Mouse (Mus musculus): ENCODE data around the gene Pigyl. TPM values are rescaled to one million over a fixed set of nuclear protein-coding genes. Genes with fewer than 3 reads are reported as not detected.
A peak's percentile ranks its signal among the peaks of the same experiment; 100 is the strongest.
"Not testable (repeated sequence)": the region's sequence is repeated elsewhere in the genome, so short reads cannot be mapped to it uniquely, and the experiment has no call there.

Pigyl gene
- total RNA-seq, 2 experiments from 2014 or later = 40.1 to 43.4 TPM

DNA sequence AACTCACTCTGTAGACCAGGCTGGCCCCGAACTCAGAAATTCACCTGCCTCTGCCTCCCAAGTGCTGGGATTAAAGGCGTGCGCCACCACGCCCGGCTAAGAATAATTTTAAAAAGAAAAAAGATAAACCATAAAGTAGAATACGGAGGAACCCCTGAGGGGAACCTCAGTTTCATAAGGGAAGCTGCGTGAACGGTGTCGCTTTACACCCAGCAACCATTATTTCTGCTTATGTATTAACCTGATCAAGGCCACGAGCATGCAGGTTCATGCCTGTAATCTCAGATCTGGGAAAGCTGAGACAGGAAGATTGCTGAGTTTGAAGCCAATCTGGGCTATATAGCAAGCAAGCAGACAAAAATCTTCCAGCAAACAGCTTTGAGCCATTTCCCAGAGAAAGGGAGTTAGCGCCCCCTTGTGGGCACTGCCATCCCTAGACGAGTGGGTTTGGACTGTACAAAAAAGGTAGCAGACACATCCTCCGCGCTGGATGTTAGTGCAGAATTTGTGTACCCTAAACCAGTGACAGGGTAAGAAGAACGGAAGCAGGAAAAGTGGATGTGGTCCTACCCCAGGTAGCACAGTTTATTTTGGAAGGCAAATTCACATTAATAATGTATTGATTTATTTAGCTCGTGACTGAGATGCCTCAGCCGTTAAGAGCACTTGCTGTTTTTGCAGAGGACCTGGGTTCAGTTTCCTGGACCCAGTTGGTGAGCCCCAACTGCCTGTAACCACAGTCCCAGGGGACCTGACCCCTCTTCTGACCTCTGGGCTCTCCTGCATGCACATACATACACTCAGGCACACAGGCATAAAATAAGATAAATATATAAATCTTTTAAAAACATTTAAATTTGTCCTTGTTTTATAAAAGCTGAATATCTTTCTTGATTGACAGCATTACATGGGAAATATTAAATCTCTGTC lies 13.3 kb upstream of the Pigyl start:
- intact Hi-C loops (cut with DNase I) = loop anchor here (1.0 kb wide), 2 partner anchors 25 to 77 kb away; no protein-coding TSS in a partner anchor
- peak; percentile 82 to 91 for DNase-seq (ENCODE audit: extremely low spot score in 1 of 2, low spot score in 2 of 2)
- no peak overlapping the region for H3K4me3 ChIP-seq
- no peak overlapping the region for H3K27ac ChIP-seq
- peak; percentile 97 for TF ChIP-seq CTCF (IDR thresholded peaks at IDR 0.05)

DNA sequence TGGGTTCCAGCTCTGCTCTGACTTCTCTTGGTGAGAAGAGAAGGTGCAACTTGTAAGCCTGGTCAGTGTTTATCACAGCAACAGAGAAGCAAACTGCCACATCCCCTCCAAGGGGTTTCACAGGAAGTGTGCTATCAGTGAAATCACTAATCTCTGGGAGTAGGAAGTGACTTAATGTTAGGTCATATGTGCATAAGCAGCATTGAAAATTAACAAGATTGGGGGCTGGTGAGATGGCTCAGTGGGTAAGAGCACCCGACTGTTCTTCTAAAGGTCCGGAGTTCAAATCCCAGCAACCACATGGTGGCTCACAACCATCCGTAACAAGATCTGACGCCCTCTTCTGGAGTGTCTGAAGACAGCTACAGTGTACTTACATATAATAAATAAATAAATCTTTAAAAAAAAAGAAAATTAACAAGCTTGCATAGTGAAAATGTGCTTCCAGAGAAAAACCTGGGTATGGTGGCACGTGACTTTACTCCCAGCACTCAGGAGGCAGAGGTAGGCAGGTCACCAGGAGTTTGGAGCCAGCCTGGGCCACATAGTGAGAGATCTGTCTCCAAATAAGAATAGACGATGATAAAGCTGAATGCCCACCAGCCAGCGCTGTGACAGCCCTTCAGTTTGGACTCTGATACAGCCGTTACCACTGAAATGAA lies 12.2 kb upstream of the Pigyl start:
- Histone ChIP-seq H3K4me3 (no peak overlapping the region), H3K27ac (no peak overlapping the region)
- DNase-seq (ENCODE audit: extremely low spot score in 1 of 2, low spot score in 2 of 2) = no peak
- TF ChIP-seq CTCF (IDR thresholded peaks at IDR 0.05) = no peak
- intact Hi-C loops (cut with DNase I) = no loop called here

DNA sequence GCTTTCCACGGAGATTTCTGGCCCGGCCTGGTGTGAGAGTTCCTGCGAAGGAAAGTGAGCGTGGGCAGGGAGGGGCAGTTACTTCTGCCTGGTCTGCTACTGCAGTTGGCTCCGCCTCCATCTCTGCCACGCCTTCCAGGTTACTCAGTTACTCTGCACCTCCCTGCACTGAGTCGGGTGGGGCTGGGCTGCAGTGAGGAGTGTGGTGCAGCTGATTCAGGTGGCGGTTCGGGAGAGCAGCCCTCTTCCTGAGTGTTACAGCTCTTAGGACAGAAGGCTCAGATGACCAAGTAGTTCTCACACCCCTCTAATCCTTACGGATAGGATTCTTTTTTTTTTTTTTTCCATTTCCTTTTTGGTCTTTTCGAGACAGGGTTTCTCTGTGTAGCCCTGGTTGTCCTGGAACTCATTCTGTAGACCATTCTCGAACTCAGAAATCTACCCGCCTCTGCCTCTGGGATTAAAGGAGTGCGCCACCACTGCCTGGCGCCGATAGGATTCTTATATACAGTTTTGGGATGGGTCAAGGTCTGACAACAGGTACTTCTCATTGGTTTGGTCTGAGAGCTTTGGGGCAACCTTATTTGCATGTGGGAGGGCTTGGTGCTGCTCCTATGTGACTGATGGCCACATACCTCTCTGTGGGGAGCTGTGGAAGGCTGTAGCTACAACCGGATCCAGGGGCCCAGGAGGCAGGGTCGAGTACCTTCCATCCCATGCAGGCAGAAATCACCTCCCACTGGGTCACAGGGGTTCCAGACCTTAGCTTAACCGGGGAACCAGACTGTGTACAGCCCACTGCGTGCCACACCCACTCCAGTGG lies 7.0 kb upstream of the Pigyl start:
- H3K27ac ChIP-seq = no peak overlapping the region
- intact Hi-C loops (cut with DNase I) = loop anchor here (5.0 to 10.0 kb wide), 2 partner anchors 172 to 545 kb away; no protein-coding TSS in a partner anchor
- DNase-seq (ENCODE audit: extremely low spot score in 1 of 2, low spot score in 2 of 2) = no peak
- TF ChIP-seq CTCF (IDR thresholded peaks at IDR 0.05) = no peak
- no peak overlapping the region for H3K4me3 ChIP-seq

DNA sequence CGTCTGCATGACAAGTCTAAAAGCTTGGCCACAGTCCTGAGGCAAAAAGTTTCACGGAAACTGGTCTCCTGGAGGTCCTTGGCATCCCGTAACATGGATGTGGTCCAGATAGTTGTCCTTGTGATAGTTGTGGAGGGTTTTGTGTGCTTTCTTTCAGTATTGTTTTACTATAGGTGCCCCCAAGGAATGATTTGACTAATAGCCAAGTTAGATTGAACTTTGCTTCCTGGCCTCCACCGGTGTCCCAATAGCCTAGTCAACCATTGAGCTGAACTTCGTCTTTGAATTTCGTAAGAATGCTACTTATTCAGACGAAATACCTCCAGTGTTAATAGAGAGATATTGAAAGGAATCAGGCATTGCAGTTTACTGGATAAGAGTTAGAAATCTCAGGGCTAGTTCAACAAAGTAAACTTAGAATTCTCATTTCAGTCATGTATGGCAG lies 6.4 kb upstream of the Pigyl start:
- DNase-seq (ENCODE audit: extremely low spot score in 1 of 2, low spot score in 2 of 2); H3K4me3 ChIP-seq; H3K27ac ChIP-seq: not testable (repeated sequence)
- intact Hi-C loops (cut with DNase I) = loop anchor here (10.0 kb wide), 1 partner anchor 545 kb away; no protein-coding TSS in a partner anchor

DNA sequence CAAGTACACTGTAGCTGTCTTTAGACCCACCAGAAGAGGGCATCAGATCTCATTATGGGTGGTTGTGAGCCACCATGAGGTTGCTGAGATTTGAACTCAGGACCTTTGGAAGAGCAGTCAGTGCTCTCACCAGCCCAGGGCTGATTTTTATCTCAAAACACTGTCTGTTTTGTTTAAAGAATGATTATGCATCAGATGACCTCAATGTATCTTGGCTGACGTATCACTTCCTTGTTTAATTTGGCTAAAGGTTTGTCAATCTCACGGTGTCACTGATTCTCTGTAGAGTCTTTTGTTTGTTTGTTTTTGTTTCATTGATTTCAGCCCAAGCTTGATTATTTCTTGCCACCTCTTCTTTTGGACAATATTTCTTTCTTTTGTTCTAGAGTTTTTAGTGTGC lies 5.7 kb upstream of the Pigyl start:
- DNase-seq (ENCODE audit: extremely low spot score in 1 of 2, low spot score in 2 of 2) = no peak
- Histone ChIP-seq H3K4me3 (no peak overlapping the region), H3K27ac (no peak overlapping the region)
- TF ChIP-seq CTCF (IDR thresholded peaks at IDR 0.05) = no peak
- intact Hi-C loops (cut with DNase I) = loop anchor here (10.0 kb wide), 1 partner anchor 546 kb away; no protein-coding TSS in a partner anchor

DNA sequence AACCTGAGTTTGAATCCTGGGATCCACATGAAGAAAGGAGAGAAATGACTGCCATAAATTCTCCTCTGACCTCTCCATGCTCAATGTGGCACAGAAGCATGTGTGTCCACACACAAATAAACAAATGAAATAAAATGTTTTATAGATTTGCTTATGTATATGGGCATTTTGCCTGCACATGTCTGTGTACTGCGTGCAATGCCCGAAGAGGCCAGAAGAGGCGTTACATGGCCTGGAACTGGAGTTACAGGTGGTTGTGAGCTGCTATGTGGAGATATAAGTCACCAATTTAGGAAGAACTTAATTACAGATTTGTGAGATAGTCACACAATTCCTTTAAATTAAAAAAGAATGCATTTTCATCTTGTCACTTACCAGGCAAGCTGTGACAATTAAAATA lies 2.8 kb upstream of the Pigyl start:
- Histone ChIP-seq H3K27ac (no peak overlapping the region), H3K4me3 (no peak overlapping the region)
- TF ChIP-seq CTCF (IDR thresholded peaks at IDR 0.05) = no peak; the same call in 1 of the 2 replicates
- no peak for DNase-seq (ENCODE audit: extremely low spot score in 1 of 2, low spot score in 2 of 2)
- intact Hi-C loops (cut with DNase I) = loop anchor here (10.0 kb wide), 1 partner anchor 549 kb away; no protein-coding TSS in a partner anchor

DNA sequence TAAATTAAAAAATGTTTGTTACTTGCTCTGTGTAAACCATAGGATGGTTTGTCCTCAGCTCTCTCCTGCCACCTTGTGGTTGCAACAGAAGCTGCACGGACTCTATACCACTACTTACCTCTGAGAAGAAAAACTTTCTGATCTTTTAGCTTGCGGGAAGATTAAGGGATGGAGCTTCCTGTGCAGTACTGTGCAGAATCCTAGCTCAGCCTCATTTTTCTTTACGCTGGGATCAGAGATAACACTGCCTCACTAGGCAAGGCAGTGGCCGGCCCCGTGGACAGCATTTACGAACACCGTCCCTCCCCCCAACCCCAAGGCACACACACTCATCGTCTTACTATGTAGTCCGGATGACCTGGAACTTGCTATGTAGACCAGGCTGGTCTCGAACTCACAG lies 1.0 kb upstream of the Pigyl start:
- intact Hi-C loops (cut with DNase I) = loop anchor here (2.0 to 10.0 kb wide), 3 partner anchors 69 to 551 kb away; partner anchors contain the start of gene Zfp809
- peak; percentile 97 for TF ChIP-seq CTCF (IDR thresholded peaks at IDR 0.05)
- DNase-seq (ENCODE audit: extremely low spot score in 1 of 2, low spot score in 2 of 2) = peak; percentile 54 to 62

DNA sequence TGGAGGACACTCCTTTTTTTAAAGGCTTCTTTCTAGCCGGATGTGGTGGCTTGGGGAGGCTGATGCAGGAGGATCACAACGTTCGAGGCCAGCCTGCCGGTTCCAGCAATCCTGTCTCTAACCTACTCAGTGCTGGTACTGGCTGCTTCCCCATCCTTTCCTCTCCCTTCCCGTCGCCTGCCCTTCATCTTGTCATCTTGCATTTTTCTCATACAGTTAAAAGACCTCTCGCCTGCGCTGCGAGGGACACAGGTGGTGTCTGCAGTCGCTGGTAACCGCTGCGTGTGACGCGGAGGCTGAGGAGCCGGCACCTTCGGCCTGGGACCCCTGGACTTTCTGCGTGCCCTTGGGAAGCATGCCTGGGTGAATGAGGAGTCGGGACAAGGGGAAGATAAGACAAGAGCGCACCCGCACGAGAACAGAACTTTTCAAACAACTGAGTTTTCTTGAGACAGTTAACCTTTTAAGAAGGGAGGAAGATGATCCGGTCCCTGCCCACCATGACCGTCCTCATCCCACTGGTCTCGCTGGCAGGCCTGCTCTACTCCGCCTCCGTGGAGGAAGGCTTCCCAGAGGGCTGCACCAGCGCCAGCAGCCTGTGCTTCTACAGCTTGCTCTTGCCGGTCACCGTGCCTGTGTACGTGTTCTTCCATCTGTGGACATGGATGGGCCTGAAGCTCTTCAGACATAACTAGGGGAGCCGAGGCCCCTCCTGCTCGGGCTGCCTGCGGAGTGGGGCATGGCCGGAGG lies 1.0 kb downstream of the Pigyl start:
- DNase-seq (ENCODE audit: extremely low spot score in 1 of 2, low spot score in 2 of 2) = no peak
- intact Hi-C loops (cut with DNase I) = loop anchor here (2.0 to 10.0 kb wide), 3 partner anchors 67 to 553 kb away; partner anchors contain the start of gene Zfp809
- Histone ChIP-seq H3K27ac (peak overlapping the region; percentile 95), H3K4me3 (peak overlapping the region; percentile 78)
- no peak for TF ChIP-seq CTCF (IDR thresholded peaks at IDR 0.05)

More for the DNA sequence above, 1.0 kb upstream of the Pigyl start:
- Histone ChIP-seq H3K27ac (no peak overlapping the region), H3K4me3 (no peak overlapping the region)

DNA sequence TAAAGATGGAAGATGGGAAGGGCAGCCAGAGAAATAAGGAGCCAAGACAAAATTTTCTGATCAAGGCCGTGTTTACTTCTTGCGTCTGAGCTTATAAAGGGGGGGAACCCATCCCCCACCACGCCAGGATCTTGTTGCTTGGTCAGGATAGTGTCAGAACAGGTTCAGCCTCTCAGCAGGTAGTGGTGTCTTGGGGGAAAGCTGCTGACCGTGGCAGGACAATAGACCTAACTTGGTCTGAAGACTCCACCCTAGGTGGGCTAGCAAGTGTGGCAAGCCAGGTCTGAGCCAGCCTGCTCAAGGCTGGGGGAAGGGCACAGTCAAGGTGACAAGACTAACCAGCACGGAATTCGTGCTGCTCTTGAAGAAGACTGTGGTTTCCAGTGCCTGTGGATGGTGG lies 4.7 kb downstream of the Pigyl start:
- H3K4me3 ChIP-seq = no peak overlapping the region
- TF ChIP-seq CTCF (IDR thresholded peaks at IDR 0.05) = no peak
- intact Hi-C loops (cut with DNase I) = no loop called here
- no peak overlapping the region for H3K27ac ChIP-seq
- DNase-seq (ENCODE audit: extremely low spot score in 1 of 2, low spot score in 2 of 2) = no peak

DNA sequence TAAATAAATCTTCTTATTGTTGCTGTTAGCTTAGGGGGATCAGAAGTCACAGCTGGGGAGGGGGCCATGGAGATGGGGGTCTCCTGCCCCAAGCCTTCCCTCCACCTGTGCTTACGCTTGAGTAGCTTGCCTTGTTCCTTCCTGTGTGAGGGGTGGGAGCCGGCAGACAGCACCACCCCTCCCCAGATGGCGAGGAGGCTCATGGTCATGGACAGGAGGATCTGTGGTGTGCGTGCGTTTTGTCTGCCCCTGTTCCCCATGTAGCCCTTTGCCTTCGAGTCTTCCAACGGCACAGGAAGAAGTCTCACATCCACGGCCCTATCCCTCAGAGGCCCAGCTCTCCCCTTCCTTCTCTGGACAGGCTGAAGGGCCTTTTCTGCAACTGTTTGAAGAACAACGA lies 5.7 kb downstream of the Pigyl start:
- intact Hi-C loops (cut with DNase I) = no loop called here
- Histone ChIP-seq H3K27ac (no peak overlapping the region), H3K4me3 (no peak overlapping the region)
- no peak for TF ChIP-seq CTCF (IDR thresholded peaks at IDR 0.05)
- no peak for DNase-seq (ENCODE audit: extremely low spot score in 1 of 2, low spot score in 2 of 2)

DNA sequence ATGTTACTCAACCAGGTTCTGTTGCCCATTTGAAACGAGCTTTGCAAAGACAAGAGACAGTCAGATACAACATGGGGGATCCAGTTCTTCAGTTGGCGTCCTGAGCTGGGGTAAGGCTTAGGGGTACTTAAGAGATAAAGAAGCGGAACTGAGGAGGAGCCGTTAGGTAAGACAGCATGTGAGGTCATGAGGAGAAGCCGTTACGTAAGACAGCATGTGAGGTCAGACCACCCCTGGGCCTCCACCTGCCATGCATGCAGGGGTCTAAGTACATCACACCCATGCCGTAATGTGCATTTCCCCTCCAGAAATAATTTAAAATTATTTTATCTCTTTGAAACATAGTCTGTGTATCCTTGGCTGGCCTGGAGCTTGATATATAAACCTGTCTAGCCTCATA lies 6.3 kb downstream of the Pigyl start:
- H3K27ac ChIP-seq = no peak overlapping the region
- intact Hi-C loops (cut with DNase I) = no loop called here
- no peak for TF ChIP-seq CTCF (IDR thresholded peaks at IDR 0.05)
- no peak overlapping the region for H3K4me3 ChIP-seq
- no peak for DNase-seq (ENCODE audit: extremely low spot score in 1 of 2, low spot score in 2 of 2)

Measured in left cerebral cortex, adult 2 months (tissue).